Mouse (Mus musculus) midbrain, embryonic 11.5 days (tissue): Measurements from ENCODE around the gene Peli2. TPM values are rescaled to one million over a fixed set of nuclear protein-coding genes. Genes with fewer than 3 reads are reported as not detected.
A peak's percentile ranks its signal among the peaks of the same experiment; 100 is the strongest.

ENCODE experiments used
- ATAC-seq: fragments of 200-750 bp; cut with Nextera tagmentation; 2 replicates; pipeline ENCODE4 v1.8.0; 2017; ENCODE audit warnings: moderate TSS enrichment, moderate library complexity; ENCODE audit not compliant: low FRiP score
- DNase-seq: peaks from one replicate; pipeline ENCODE4 v3.0.0; 2015; ENCODE audit warnings: low spot score; ENCODE audit errors: missing footprints
- H3K27ac ChIP-seq: fragments of 300-500 bp; sonication (generic); 2 replicates; pipeline ENCODE4 v1.5.1; 2014; ENCODE audit warnings: low read depth, low read length
- H3K27me3 ChIP-seq: fragments of 300-500 bp; sonication (generic); 2 replicates; pipeline ENCODE4 v1.6.1; 2014; ENCODE audit warnings: mild to moderate bottlenecking, low read length, moderate library complexity, mixed read lengths; ENCODE audit not compliant: control insufficient read depth, insufficient read depth
- H3K36me3 ChIP-seq: fragments of 300-500 bp; sonication (generic); 2 replicates; pipeline ENCODE4 v1.6.1; 2014; ENCODE audit warnings: mild to moderate bottlenecking, low read length, moderate library complexity, mixed read lengths; ENCODE audit not compliant: control insufficient read depth, insufficient read depth
- H3K4me1 ChIP-seq: fragments of 300-500 bp; sonication (generic); 2 replicates; pipeline ENCODE4 v1.6.1; 2014; ENCODE audit warnings: low read length; ENCODE audit not compliant: control insufficient read depth, insufficient read depth
- H3K4me2 ChIP-seq: fragments of 300-500 bp; sonication (generic); 2 replicates; pipeline ENCODE4 v1.6.1; 2014; ENCODE audit warnings: mild to moderate bottlenecking, moderate library complexity
- H3K4me3 ChIP-seq: fragments of 300-500 bp; sonication (generic); 2 replicates; pipeline ENCODE4 v1.5.1; 2014; ENCODE audit warnings: low read depth, low read length
- H3K9ac ChIP-seq: fragments of 300-500 bp; sonication (generic); 2 replicates; pipeline ENCODE4 v1.6.1; 2014; ENCODE audit warnings: low read length
- H3K9me3 ChIP-seq: fragments of 300-500 bp; sonication (generic); 2 replicates; pipeline ENCODE4 v1.6.1; 2016; ENCODE audit warnings: low read length; ENCODE audit not compliant: control insufficient read depth
- WGBS: fragments of 180-500 bp; shearing (Covaris S2); extraction: QIAGEN DNeasy Blood & Tissue Kit; methylation state at CpG from one replicate; pipeline ENCODE4 v1.1.7; 2014; 5-methylcytosine and 5-hydroxymethylcytosine counted together
- polyA plus RNA-seq: library from polyadenylated mRNA; unstranded; fragments of >200 nt; fragmentation: Nextera tagmentation; extraction: Ambion mirVana; gene quantifications from 2 replicates; pipeline ENCODE4 v1.2.1, GENCODE M21; 2014

Gene Peli2
- polyA plus RNA-seq, 1 experiment from 2014 or later = 16.2 TPM

- no peak for DNase-seq
- 91% methylated on average over 6 of the region's 6 CpGs for WGBS
- Histone ChIP-seq H3K9me3 (peaks cover 3% of the 10 kb centered on the region; the same call in 1 of the 2 replicates), H3K4me2 (no peak overlapping the region), H3K27me3 (no peaks in the 10 kb centered on the region), H3K4me1 (no peaks in the 10 kb centered on the region; the same call in 1 of the 2 replicates), H3K4me3 (no peak overlapping the region), H3K27ac (no peak overlapping the region), H3K36me3 (peaks cover 2% of the 10 kb centered on the region; the same call in 1 of the 2 replicates), H3K9ac (no peak overlapping the region)
- ATAC-seq = no peak
These were observed 65.7 kb downstream of the Peli2 start for GRCm38 (mm10) chr14:48186302-48186701.

DNA sequence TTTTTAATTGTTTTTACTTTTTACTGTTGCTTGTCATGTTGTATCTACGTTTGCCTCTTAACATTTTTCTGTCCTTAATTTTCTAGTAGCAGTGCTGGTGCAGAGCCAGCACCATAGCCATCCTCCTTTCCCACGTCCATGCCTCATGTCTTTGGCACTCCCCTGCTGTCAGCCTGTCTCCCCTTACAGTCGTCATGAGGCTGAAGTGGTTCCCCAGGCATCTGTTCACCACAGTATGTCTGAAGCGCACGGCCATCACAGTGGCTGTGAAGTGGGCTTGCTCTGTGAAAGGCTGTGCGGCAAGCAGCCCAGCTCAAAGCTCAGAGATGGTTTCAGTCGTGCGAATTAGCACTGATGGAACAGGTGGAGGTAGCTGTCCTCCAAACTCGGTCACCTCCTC, 66.5 kb downstream of the Peli2 start:
- Histone ChIP-seq H3K4me3 (no peak overlapping the region), H3K36me3 (peaks cover 2% of the 10 kb centered on the region; the same call in 1 of the 2 replicates), H3K27ac (no peak overlapping the region), H3K9ac (no peak overlapping the region), H3K4me1 (no peaks in the 10 kb centered on the region; the same call in 1 of the 2 replicates), H3K9me3 (peaks cover 2% of the 10 kb centered on the region; the same call in 1 of the 2 replicates), H3K4me2 (no peak overlapping the region), H3K27me3 (no peaks in the 10 kb centered on the region)
- DNase-seq = no peak
- no peak for ATAC-seq
- WGBS = 84% methylated on average over 9 of the region's 9 CpGs

DNA sequence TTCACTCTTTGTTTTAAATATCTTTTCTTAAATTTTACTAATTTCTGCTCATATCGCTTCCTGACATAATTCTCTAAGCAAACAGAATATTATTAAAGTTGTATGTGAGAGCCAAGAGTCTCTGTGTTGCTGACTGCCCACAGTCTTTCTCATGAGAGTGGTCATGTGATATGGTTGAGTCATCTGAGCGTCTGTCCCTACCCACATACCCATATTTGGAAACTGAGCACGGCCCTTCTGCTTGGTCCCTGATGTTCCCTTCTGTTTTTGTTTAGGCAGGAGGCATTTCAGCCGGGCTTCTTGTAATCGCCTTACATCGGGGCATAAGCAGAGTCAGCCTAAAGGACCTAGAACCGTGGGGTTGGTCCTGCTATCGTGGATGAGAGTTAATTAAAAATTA, 68.7 kb downstream of the Peli2 start:
- DNase-seq (no peak), ATAC-seq (no peak)
- no peaks in the 10 kb centered on the region; the same call in 1 of the 2 replicates for H3K36me3 ChIP-seq
- 83% methylated on average over 8 of the region's 8 CpGs for WGBS
- no peaks in the 10 kb centered on the region for H3K27me3 ChIP-seq
- H3K4me2 ChIP-seq = no peak overlapping the region
- H3K27ac ChIP-seq = no peak overlapping the region
- H3K9me3 ChIP-seq = no peaks in the 10 kb centered on the region
- no peak overlapping the region for H3K4me3 ChIP-seq
- H3K9ac ChIP-seq = no peak overlapping the region
- no peaks in the 10 kb centered on the region; the same call in 1 of the 2 replicates for H3K4me1 ChIP-seq

GRCm38 (mm10) chr14:48190946-48191345, 70.3 kb downstream of the Peli2 start:
- no peaks in the 10 kb centered on the region for H3K36me3 ChIP-seq
- 92% methylated on average over 5 of the region's 5 CpGs for WGBS
- ATAC-seq = no peak
- H3K9ac ChIP-seq = no peak overlapping the region
- H3K27ac ChIP-seq = no peak overlapping the region
- H3K4me1 ChIP-seq = no peaks in the 10 kb centered on the region; the same call in 1 of the 2 replicates
- no peak overlapping the region for H3K4me2 ChIP-seq
- no peaks in the 10 kb centered on the region for H3K9me3 ChIP-seq
- H3K27me3 ChIP-seq = no peaks in the 10 kb centered on the region
- DNase-seq = no peak
- H3K4me3 ChIP-seq = no peak overlapping the region

DNA sequence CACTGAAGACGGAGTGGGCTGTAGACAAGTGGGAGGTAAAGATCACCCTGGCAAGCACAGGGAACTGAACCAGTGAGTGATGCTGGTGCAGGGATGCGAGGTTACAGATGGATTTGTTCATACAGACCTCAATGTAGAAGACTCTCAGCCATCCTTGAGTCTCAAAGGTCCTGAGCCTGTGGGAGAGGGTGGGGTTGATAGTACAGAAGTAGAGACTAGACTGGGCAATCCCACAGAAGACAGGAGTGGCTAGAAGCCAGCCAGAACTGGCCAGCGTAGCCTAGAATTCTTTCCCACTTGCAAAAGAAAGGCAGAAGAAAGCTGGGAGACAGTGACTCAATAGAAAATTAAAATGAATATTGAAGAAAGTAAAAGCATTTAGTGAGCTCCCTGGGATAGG, 71.3 kb downstream of the Peli2 start:
- Histone ChIP-seq H3K4me1 (peaks cover 7% of the 10 kb centered on the region; the same call in 1 of the 2 replicates), H3K9me3 (no peaks in the 10 kb centered on the region), H3K9ac (no peak overlapping the region), H3K27me3 (no peaks in the 10 kb centered on the region), H3K36me3 (no peaks in the 10 kb centered on the region), H3K27ac (no peak overlapping the region), H3K4me2 (no peak overlapping the region), H3K4me3 (no peak overlapping the region)
- WGBS = 96% methylated on average over 3 of the region's 3 CpGs
- ATAC-seq = no peak
- no peak for DNase-seq

- peak; percentile 51; the same call in 1 of the 2 replicates for ATAC-seq
These were observed 76.2 kb downstream of the Peli2 start for GRCm38 (mm10) chr14:48196804-48197203.

GRCm38 (mm10) chr14:48197287-48197686, 76.7 kb downstream of the Peli2 start:
- Histone ChIP-seq H3K4me1 (peaks cover 28% of the 10 kb centered on the region), H3K4me3 (no peak overlapping the region), H3K9me3 (no peaks in the 10 kb centered on the region), H3K9ac (no peak overlapping the region), H3K4me2 (no peak overlapping the region), H3K27ac (no peak overlapping the region), H3K36me3 (no peaks in the 10 kb centered on the region), H3K27me3 (no peaks in the 10 kb centered on the region)
- 93% methylated on average over 7 of the region's 7 CpGs for WGBS
- no peak for ATAC-seq
- DNase-seq = no peak

More at GRCm38 (mm10) chr14:48196804-48197203, 76.2 kb downstream of the Peli2 start:
- Histone ChIP-seq H3K9ac (no peak overlapping the region), H3K4me3 (no peak overlapping the region), H3K36me3 (no peaks in the 10 kb centered on the region), H3K27ac (no peak overlapping the region), H3K4me2 (no peak overlapping the region), H3K4me1 (peaks cover 24% of the 10 kb centered on the region), H3K9me3 (no peaks in the 10 kb centered on the region), H3K27me3 (no peaks in the 10 kb centered on the region)
- 54% methylated on average over 5 of the region's 5 CpGs for WGBS
- DNase-seq = no peak

DNA sequence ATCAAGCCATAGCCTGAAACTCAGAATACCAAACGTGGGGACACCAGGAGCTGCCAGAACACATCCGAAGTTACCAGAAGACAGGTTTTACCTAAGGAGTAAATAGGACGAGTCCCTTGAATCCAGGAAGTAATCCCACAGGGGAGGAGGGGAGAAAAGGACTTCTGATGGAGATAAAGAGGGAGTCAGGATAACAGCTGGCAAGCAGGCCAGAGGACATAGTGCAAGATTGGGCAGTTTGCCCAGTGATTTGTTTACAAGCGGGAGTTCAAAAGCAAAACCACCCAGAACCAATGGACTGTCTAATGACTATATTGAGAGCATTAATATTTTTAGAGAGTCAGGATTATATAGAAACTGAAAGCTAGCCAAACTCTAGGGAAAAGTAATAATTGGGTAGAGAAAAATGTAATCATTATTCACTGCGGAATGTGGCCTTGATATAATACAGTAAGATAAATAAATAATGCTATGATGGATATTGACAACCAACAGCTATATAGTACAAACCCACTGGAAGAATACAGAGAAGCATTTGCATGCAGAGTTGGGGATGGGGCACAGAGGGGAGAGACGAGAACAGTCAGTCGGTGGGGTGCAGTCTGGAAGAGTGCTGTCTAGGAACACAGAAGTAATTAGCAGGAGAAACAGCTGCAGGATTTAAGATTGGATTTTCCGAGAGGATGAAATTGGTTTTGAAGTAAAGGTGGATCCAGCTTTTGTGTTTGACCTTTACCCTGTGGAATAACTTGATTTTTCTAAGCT, 77.7 kb downstream of the Peli2 start:
- no peaks in the 10 kb centered on the region for H3K27me3 ChIP-seq
- H3K9me3 ChIP-seq = no peaks in the 10 kb centered on the region
- WGBS = 62% methylated on average over 8 of the region's 8 CpGs
- no peaks in the 10 kb centered on the region for H3K36me3 ChIP-seq
- DNase-seq = no peak
- no peak overlapping the region for H3K27ac ChIP-seq
- H3K4me3 ChIP-seq = no peak overlapping the region
- peaks cover 33% of the 10 kb centered on the region for H3K4me1 ChIP-seq
- ATAC-seq = no peak
- H3K9ac ChIP-seq = no peak overlapping the region
- no peak overlapping the region for H3K4me2 ChIP-seq

GRCm38 (mm10) chr14:48198957-48199356, 78.3 kb downstream of the Peli2 start:
- no peak overlapping the region for H3K9ac ChIP-seq
- peaks cover 33% of the 10 kb centered on the region for H3K4me1 ChIP-seq
- WGBS = 59% methylated on average over 16 of the region's 16 CpGs
- no peak for DNase-seq
- H3K27ac ChIP-seq = no peak overlapping the region
- no peak overlapping the region for H3K4me2 ChIP-seq
- ATAC-seq = peak; percentile 25; the same call in 1 of the 2 replicates
- no peak overlapping the region for H3K4me3 ChIP-seq
- no peaks in the 10 kb centered on the region for H3K27me3 ChIP-seq
- H3K9me3 ChIP-seq = no peaks in the 10 kb centered on the region
- no peaks in the 10 kb centered on the region for H3K36me3 ChIP-seq
